Mouse (Mus musculus) heart, postnatal 0 days (tissue): Measurements from ENCODE around the gene S1pr4. TPM values are rescaled to one million over a fixed set of nuclear protein-coding genes. Genes with fewer than 3 reads are reported as not detected.
A peak's percentile ranks its signal among the peaks of the same experiment; 100 is the strongest.

Source experiments
- ATAC-seq: fragments of 200-750 bp; cut with Nextera tagmentation; 2 replicates; pipeline ENCODE4 v1.8.0; 2017; ENCODE audit warnings: low read depth, moderate number of reproducible peaks, moderate library complexity; ENCODE audit not compliant: insufficient read depth
- DNase-seq: peaks from one replicate; pipeline ENCODE4 v3.0.0-alpha.2; 2016; ENCODE audit warnings: low spot score
- H3K27ac ChIP-seq: fragments of 300-500 bp; sonication (generic); 2 replicates; pipeline ENCODE4 v1.5.1; 2014; ENCODE audit warnings: low read depth, mild to moderate bottlenecking
- H3K27me3 ChIP-seq: fragments of 300-500 bp; sonication (generic); 2 replicates; pipeline ENCODE4 v1.6.1; 2014; ENCODE audit warnings: low read length, mixed read lengths; ENCODE audit not compliant: control insufficient read depth, insufficient read depth
- H3K36me3 ChIP-seq: fragments of 300-500 bp; sonication (generic); replicated peaks from 2 replicates; pipeline ENCODE4 v1.6.1; 2014; ENCODE audit warnings: low read length, mixed read lengths; ENCODE audit not compliant: control insufficient read depth, insufficient read depth
- H3K4me1 ChIP-seq: fragments of 300-500 bp; sonication (generic); 2 replicates; pipeline ENCODE4 v1.6.1; 2014; ENCODE audit warnings: antibody characterized with exemption; ENCODE audit not compliant: control insufficient read depth, insufficient read depth
- H3K4me2 ChIP-seq: fragments of 300-500 bp; sonication (generic); 2 replicates; pipeline ENCODE4 v1.6.1; 2014; ENCODE audit warnings: low read depth, mild to moderate bottlenecking, low read length, moderate library complexity
- H3K4me3 ChIP-seq: fragments of 300-500 bp; sonication (generic); 2 replicates; pipeline ENCODE4 v1.5.1; 2014; ENCODE audit warnings: low read depth, low read length
- H3K9ac ChIP-seq: fragments of 300-500 bp; sonication (generic); replicated peaks from 2 replicates; pipeline ENCODE4 v1.6.1; 2014; ENCODE audit warnings: low read depth, low read length, mixed read lengths
- H3K9me3 ChIP-seq: fragments of 300-500 bp; sonication (generic); replicated peaks from 2 replicates; pipeline ENCODE4 v1.6.1; 2016; ENCODE audit warnings: low read length; ENCODE audit not compliant: control insufficient read depth
- CTCF ChIP-seq: IDR thresholded peaks from 2 replicates; pipeline ENCODE4 v1.5.1; 2016; ENCODE audit warnings: antibody characterized with exemption, control low read depth, low read depth
- EP300 ChIP-seq: IDR thresholded peaks from 2 replicates; pipeline ENCODE4 v1.6.1; 2016; ENCODE audit warnings: antibody characterized with exemption, low read depth
- WGBS: fragments of 180-500 bp; shearing (Covaris S2); extraction: QIAGEN DNeasy Blood & Tissue Kit; methylation state at CpG from one replicate; pipeline ENCODE4 v1.1.7; 2014; 5-methylcytosine and 5-hydroxymethylcytosine counted together
- polyA plus RNA-seq: library from polyadenylated mRNA; unstranded; fragments of >200 nt; fragmentation: Nextera tagmentation; extraction: Ambion mirVana; gene quantifications from 2 replicates; pipeline ENCODE4 v1.2.1, GENCODE M21; 2015
- total RNA-seq: library from RNA; depleted of rRNA; stranded (reverse); fragments of >200 nt; gene quantifications from 2 replicates; pipeline ENCODE4 v1.2.3, GENCODE M21; 2014; ENCODE audit warnings: low replicate concordance; rRNA removed

The S1pr4 gene
- total RNA-seq (0.66 TPM in 1 of 2 replicates, not detected in the other), polyA plus RNA-seq (0.34 and 0.43 TPM in 2 replicates)

DNA sequence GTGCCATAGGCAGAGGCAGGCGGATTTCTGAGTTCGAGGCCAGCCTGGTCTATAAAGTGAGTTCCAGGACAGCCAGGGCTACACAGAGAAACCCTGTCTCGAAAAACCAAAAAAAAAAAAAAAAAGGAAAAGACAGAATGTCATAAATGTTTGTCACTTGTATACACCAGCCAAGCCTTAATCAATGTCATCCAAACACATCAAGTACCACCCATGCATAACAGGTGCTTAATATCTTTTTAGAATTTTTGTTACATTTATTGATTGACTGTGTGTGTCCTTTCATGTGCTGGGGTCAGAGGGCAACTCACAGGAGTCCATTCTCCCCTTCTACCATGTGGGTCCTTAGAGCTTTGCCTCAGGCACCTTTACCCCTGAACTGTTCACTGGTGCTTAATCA lies at the start of gene S1pr4:
Gene S1pr4, minus strand, starts transcription at position 101 of the 400 bp plus-strand sequence.
- no peak within 1 kb of the TSS for H3K9ac ChIP-seq
- H3K27me3 ChIP-seq = peaks cover 13% of the 10 kb centered on the region; the same call in 1 of the 2 replicates
- WGBS = 85% methylated on average over 3 of the region's 3 CpGs
- no peaks in the 10 kb centered on the region for H3K36me3 ChIP-seq
- peak within 1 kb of the TSS; percentile 25; the same call in 1 of the 2 replicates for H3K4me2 ChIP-seq
- ATAC-seq (no peak), DNase-seq (no peak)
- no peak within 1 kb of the TSS for H3K4me3 ChIP-seq
- H3K9me3 ChIP-seq = no peaks in the 10 kb centered on the region
- no peak for TF ChIP-seq EP300
- TF ChIP-seq CTCF = no peak
- H3K27ac ChIP-seq = no peak within 1 kb of the TSS; the same call in 1 of the 2 replicates
- H3K4me1 ChIP-seq = peaks cover 8% of the 10 kb centered on the region

DNA sequence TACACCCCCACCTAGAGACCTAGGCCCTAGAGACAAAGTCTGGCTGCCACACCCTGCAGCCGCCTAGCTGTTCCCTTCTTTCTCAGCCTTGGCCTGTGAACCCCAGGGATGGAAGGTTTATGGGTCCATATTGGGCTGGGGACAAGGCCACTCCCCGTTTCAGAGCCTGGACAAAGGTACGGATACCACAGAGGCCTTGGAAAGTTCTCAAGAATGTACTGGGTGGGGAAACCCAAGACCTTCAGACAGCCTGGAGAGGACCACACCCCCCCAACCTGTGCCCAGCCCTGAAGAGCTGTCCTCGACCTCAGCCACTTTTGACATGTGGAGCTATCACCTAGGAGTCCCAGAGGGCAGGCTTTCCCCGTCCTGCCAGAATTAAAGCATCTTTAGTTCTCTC lies 49.0 kb upstream of the S1pr4 start:
- H3K27me3 ChIP-seq = no peaks in the 10 kb centered on the region
- WGBS = 71% methylated on average over 5 of the region's 5 CpGs
- DNase-seq (no peak), ATAC-seq (no peak)
- H3K9me3 ChIP-seq = no peaks in the 10 kb centered on the region
- TF ChIP-seq CTCF = no peak
- H3K9ac ChIP-seq = no peak overlapping the region
- no peak overlapping the region for H3K4me2 ChIP-seq
- no peak overlapping the region for H3K27ac ChIP-seq
- no peak overlapping the region for H3K4me3 ChIP-seq
- peaks cover 8% of the 10 kb centered on the region for H3K4me1 ChIP-seq
- H3K36me3 ChIP-seq = no peaks in the 10 kb centered on the region

DNA sequence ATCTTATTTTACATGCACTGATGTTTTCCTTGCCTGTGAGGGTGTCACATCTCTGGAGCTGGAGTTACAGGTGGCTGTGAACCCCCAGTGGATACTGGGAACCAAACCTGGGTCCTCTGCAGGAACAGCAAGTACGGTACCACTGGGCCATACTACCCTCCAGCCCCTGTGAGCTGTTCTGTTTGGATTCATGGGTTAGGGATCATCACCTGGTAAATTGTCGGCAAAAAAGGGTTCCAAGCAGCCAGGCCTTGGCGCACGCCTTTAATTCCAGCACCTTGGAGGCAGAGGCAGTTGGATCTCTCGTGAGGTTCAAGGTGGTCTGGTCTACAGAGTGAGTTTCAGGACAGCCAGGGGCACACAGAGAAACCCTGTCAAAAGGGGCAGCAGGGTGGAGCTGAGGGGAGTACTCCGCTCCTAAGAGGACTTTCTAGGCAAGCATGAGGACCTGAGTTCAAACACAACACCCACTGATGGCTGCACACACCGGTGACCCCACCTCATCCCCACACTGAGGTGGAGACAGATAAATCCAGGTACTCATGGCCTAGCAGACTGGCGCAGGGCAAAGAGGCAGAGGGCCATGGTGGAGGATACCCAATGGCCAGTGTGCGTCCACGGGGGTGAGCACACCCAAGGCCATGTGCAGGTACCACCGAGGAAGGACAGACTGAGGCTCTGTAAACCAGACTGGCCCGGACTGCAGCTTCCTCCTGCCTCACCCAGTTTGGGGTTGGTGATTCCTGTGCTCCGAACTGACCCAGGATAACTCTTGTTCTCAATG lies 47.0 kb upstream of the S1pr4 start:
- H3K4me1 ChIP-seq = peaks cover 24% of the 10 kb centered on the region
- no peaks in the 10 kb centered on the region for H3K9me3 ChIP-seq
- WGBS = 89% methylated on average over 13 of the region's 13 CpGs
- H3K27ac ChIP-seq = no peak overlapping the region
- H3K4me2 ChIP-seq = no peak overlapping the region
- H3K27me3 ChIP-seq = no peaks in the 10 kb centered on the region
- ATAC-seq = no peak
- no peaks in the 10 kb centered on the region for H3K36me3 ChIP-seq
- DNase-seq = no peak
- H3K9ac ChIP-seq = no peak overlapping the region
- H3K4me3 ChIP-seq = no peak overlapping the region
- TF ChIP-seq EP300 (no peak), CTCF (no peak)

DNA sequence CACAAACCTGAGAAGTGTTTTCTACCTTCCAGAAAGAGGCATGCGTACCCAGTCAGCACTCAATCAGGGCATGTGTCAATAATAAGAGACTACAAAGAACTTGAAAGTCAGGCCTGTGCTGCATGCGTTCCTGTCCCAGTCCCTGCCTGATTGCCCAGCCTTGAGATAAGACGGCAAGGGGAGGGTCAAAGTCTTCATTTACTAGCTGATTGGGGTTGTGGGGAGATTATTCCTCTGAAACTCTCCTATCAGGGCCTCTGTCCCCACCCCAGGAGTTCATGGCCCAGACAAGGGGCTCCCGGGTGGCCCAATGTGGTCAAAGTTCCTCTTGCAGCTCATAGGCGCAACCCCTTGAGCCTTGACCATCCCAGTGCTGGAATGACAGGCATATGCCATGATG lies 46.4 kb upstream of the S1pr4 start:
- no peak for TF ChIP-seq EP300
- TF ChIP-seq CTCF = no peak
- H3K4me1 ChIP-seq = peaks cover 30% of the 10 kb centered on the region
- no peaks in the 10 kb centered on the region for H3K36me3 ChIP-seq
- no peaks in the 10 kb centered on the region for H3K27me3 ChIP-seq
- H3K27ac ChIP-seq = no peak overlapping the region
- DNase-seq (no peak), ATAC-seq (no peak)
- no peaks in the 10 kb centered on the region for H3K9me3 ChIP-seq
- H3K4me2 ChIP-seq = no peak overlapping the region
- no peak overlapping the region for H3K9ac ChIP-seq
- WGBS = 63% methylated on average over 5 of the region's 5 CpGs
- H3K4me3 ChIP-seq = no peak overlapping the region

DNA sequence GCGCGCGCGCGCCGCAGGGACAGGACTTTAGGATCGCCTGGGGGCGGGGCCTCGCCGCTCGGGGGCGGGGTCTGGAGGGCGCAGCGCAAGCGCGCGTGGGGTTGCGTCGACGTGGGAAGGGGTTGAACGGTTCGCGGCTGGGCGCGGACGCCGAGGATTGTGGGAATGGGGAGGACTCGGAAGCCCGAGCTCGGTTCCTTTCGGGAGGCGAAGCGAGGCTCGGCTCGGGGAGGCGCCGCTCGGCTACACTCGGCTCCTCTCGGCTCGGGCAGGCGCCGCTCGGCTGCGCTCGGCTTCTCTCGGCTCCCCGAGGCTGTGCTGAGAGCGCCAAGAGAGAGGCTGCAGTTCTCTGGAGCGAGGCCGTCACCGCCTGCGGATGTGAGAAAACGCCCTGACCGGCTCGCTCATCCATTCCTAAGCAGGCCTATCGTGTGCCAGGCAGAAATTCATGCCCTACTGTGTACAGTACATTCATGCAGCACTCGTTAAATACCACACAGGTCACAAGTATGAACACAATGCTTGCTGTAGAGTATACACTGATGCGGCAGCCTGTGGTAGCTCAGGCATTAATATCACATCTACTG lies 45.3 kb upstream of the S1pr4 start, which contains the start of gene Gna11:
Gene Gna11, minus strand, starts transcription at position 30 of the 587 bp plus-strand sequence.
- DNase-seq (peak; percentile 99), ATAC-seq (peak; percentile 94)
- no peaks in the 10 kb centered on the region for H3K36me3 ChIP-seq
- 1% methylated on average over 44 of the region's 59 CpGs for WGBS
- H3K9me3 ChIP-seq = no peaks in the 10 kb centered on the region
- H3K4me3 ChIP-seq = peak within 1 kb of the TSS; percentile 97
- no peaks in the 10 kb centered on the region for H3K27me3 ChIP-seq
- peak within 1 kb of the TSS; percentile 96 for H3K9ac ChIP-seq
- H3K27ac ChIP-seq = peak within 1 kb of the TSS; percentile 76
- TF ChIP-seq CTCF (no peak), EP300 (no peak)
- H3K4me2 ChIP-seq = peak within 1 kb of the TSS; percentile 100
- peaks cover 30% of the 10 kb centered on the region for H3K4me1 ChIP-seq
